Mouse (Mus musculus): ENCODE measurements around the gene Cwc25. TPM values are rescaled to one million over a fixed set of nuclear protein-coding genes. Genes with fewer than 3 reads are reported as not detected.

Cwc25 gene
- polyA plus RNA-seq, 1 experiment: 8.7 TPM

DNA sequence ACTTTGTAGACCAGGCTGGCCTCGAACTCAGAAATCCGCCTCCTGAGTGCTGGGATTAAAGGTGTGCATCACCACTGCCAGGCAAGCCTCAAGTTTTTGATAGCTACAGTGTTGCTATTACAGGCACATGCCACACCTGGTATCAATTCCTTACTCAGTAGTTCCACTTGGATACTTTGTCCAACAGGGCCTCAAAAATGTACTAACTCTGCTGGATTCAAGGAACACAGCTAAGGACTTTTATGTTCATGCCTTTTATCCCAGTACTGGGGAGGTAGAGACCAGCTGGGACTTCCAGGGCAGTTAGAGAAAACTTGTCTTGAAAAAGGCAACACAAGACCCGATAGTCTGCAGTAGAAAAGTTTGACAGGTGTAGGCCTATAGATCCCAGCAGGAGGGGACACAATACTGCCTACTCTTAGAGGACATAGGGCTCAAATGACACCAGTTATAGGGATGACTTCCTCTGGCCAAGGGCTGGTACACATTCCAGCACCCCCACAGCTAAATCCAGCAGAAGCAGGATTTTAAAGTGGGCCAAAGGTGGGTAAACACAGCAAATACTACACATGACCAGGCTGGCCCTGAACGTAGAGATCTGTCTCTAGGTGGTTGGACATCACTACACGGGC is 10.3 kb upstream of the Cwc25 start:
- peaks cover 40% of the 10 kb centered on the region for H3K79me2 ChIP-seq (ENCODE audit: control insufficient read depth, insufficient read depth)
- TF ChIP-seq MYOD1 (IDR thresholded peaks at IDR 0.05; ENCODE audit: control insufficient read depth, insufficient read length, low read depth) (no peak), CTCF (IDR thresholded peaks at IDR 0.05; ENCODE audit: control insufficient read depth, insufficient read depth, insufficient read length) (no peak), MAX (IDR thresholded peaks at IDR 0.05) (no peak), CEBPB (IDR thresholded peaks at IDR 0.05; ENCODE audit: low read depth) (no peak), FOSL1 (IDR thresholded peaks at IDR 0.05; ENCODE audit: insufficient read depth, low read length, poor library complexity, severe bottlenecking) (no peak), USF1 (IDR thresholded peaks at IDR 0.05; ENCODE audit: low read depth) (no peak), MYOG (IDR thresholded peaks at IDR 0.05; ENCODE audit: control insufficient read depth, extremely low read depth, insufficient read length) (no peak)
- no peak overlapping the region for H3K4me3 ChIP-seq (ENCODE audit: insufficient read depth, poor library complexity, severe bottlenecking)
- no peaks in the 10 kb centered on the region for H3K27me3 ChIP-seq (ENCODE audit: control insufficient read depth, insufficient read depth, insufficient read length)
- peaks cover 32% of the 10 kb centered on the region for H3K79me3 ChIP-seq (ENCODE audit: low read depth)
- no peak overlapping the region for H3ac ChIP-seq (ENCODE audit: control insufficient read depth, insufficient read length, low read depth)
- H3K36me3 ChIP-seq (ENCODE audit: control insufficient read depth, insufficient read depth): peaks cover 69% of the 10 kb centered on the region

GRCm38 (mm10) chr11:97775808-97776496 is 9.6 kb upstream of the Cwc25 start, which contains the start of gene 1700001P01Rik:
Gene 1700001P01Rik (minus strand): TSS chr11:97775918.
- H3K36me3 ChIP-seq (ENCODE audit: control insufficient read depth, insufficient read depth): peaks cover 62% of the 10 kb centered on the region
- no peaks in the 10 kb centered on the region for H3K27me3 ChIP-seq (ENCODE audit: control insufficient read depth, insufficient read depth, insufficient read length)
- no peak within 1 kb of the TSS for H3K4me3 ChIP-seq (ENCODE audit: insufficient read depth, poor library complexity, severe bottlenecking)
- TF ChIP-seq CEBPB (IDR thresholded peaks at IDR 0.05; ENCODE audit: low read depth): no peak
- no peak for TF ChIP-seq CTCF (IDR thresholded peaks at IDR 0.05; ENCODE audit: control insufficient read depth, insufficient read depth, insufficient read length)
- TF ChIP-seq MYOD1 (IDR thresholded peaks at IDR 0.05; ENCODE audit: control insufficient read depth, insufficient read length, low read depth): no peak
- no peak for TF ChIP-seq USF1 (IDR thresholded peaks at IDR 0.05; ENCODE audit: low read depth)
- no peak for TF ChIP-seq MAX (IDR thresholded peaks at IDR 0.05)
- TF ChIP-seq MYOG (IDR thresholded peaks at IDR 0.05; ENCODE audit: control insufficient read depth, extremely low read depth, insufficient read length): no peak
- no peak for TF ChIP-seq FOSL1 (IDR thresholded peaks at IDR 0.05; ENCODE audit: insufficient read depth, low read length, poor library complexity, severe bottlenecking)
- peaks cover 33% of the 10 kb centered on the region for H3K79me2 ChIP-seq (ENCODE audit: control insufficient read depth, insufficient read depth)
- no peak within 1 kb of the TSS for H3ac ChIP-seq (ENCODE audit: control insufficient read depth, insufficient read length, low read depth)
- peaks cover 26% of the 10 kb centered on the region for H3K79me3 ChIP-seq (ENCODE audit: low read depth)

GRCm38 (mm10) chr11:97775186-97775585 is 8.8 kb upstream of the Cwc25 start:
- peaks cover 54% of the 10 kb centered on the region for H3K36me3 ChIP-seq (ENCODE audit: control insufficient read depth, insufficient read depth)
- no peak for TF ChIP-seq USF1 (IDR thresholded peaks at IDR 0.05; ENCODE audit: low read depth)
- TF ChIP-seq MYOG (IDR thresholded peaks at IDR 0.05; ENCODE audit: control insufficient read depth, extremely low read depth, insufficient read length): no peak
- TF ChIP-seq MYOD1 (IDR thresholded peaks at IDR 0.05; ENCODE audit: control insufficient read depth, insufficient read length, low read depth): no peak
- TF ChIP-seq CTCF (IDR thresholded peaks at IDR 0.05; ENCODE audit: control insufficient read depth, insufficient read depth, insufficient read length): no peak
- TF ChIP-seq FOSL1 (IDR thresholded peaks at IDR 0.05; ENCODE audit: insufficient read depth, low read length, poor library complexity, severe bottlenecking): no peak
- TF ChIP-seq CEBPB (IDR thresholded peaks at IDR 0.05; ENCODE audit: low read depth): no peak
- no peak for TF ChIP-seq MAX (IDR thresholded peaks at IDR 0.05)
- no peak overlapping the region for H3K4me3 ChIP-seq (ENCODE audit: insufficient read depth, poor library complexity, severe bottlenecking)

GRCm38 (mm10) chr11:97771410-97771809 is 5.1 kb upstream of the Cwc25 start:
- Histone ChIP-seq H3K36me3 (ENCODE audit: control insufficient read depth, insufficient read depth) (peaks cover 17% of the 10 kb centered on the region), H3K27me3 (ENCODE audit: control insufficient read depth, insufficient read depth, insufficient read length) (no peaks in the 10 kb centered on the region), H3K79me2 (ENCODE audit: control insufficient read depth, insufficient read depth) (no peaks in the 10 kb centered on the region), H3ac (ENCODE audit: control insufficient read depth, insufficient read length, low read depth) (no peak overlapping the region), H3K4me3 (ENCODE audit: insufficient read depth, poor library complexity, severe bottlenecking) (no peak overlapping the region), H3K79me3 (ENCODE audit: low read depth) (no peaks in the 10 kb centered on the region)
- TF ChIP-seq FOSL1 (IDR thresholded peaks at IDR 0.05; ENCODE audit: insufficient read depth, low read length, poor library complexity, severe bottlenecking): no peak
- no peak for TF ChIP-seq MYOG (IDR thresholded peaks at IDR 0.05; ENCODE audit: control insufficient read depth, extremely low read depth, insufficient read length)
- no peak for TF ChIP-seq MYOD1 (IDR thresholded peaks at IDR 0.05; ENCODE audit: control insufficient read depth, insufficient read length, low read depth)
- no peak for TF ChIP-seq CEBPB (IDR thresholded peaks at IDR 0.05; ENCODE audit: low read depth)
- TF ChIP-seq CTCF (IDR thresholded peaks at IDR 0.05; ENCODE audit: control insufficient read depth, insufficient read depth, insufficient read length): no peak
- TF ChIP-seq USF1 (IDR thresholded peaks at IDR 0.05; ENCODE audit: low read depth): no peak
- TF ChIP-seq MAX (IDR thresholded peaks at IDR 0.05): no peak

More at GRCm38 (mm10) chr11:97775186-97775585, 8.8 kb upstream of the Cwc25 start:
- Histone ChIP-seq H3K27me3 (ENCODE audit: control insufficient read depth, insufficient read depth, insufficient read length) (no peaks in the 10 kb centered on the region), H3ac (ENCODE audit: control insufficient read depth, insufficient read length, low read depth) (no peak overlapping the region), H3K79me2 (ENCODE audit: control insufficient read depth, insufficient read depth) (peaks cover 25% of the 10 kb centered on the region), H3K79me3 (ENCODE audit: low read depth) (peaks cover 18% of the 10 kb centered on the region)

GRCm38 (mm10) chr11:97769704-97770103 is 3.3 kb upstream of the Cwc25 start:
- no peak for TF ChIP-seq FOSL1 (IDR thresholded peaks at IDR 0.05; ENCODE audit: insufficient read depth, low read length, poor library complexity, severe bottlenecking)
- no peak for TF ChIP-seq MAX (IDR thresholded peaks at IDR 0.05)
- TF ChIP-seq CTCF (IDR thresholded peaks at IDR 0.05; ENCODE audit: control insufficient read depth, insufficient read depth, insufficient read length): no peak
- no peak for TF ChIP-seq USF1 (IDR thresholded peaks at IDR 0.05; ENCODE audit: low read depth)
- no peak for TF ChIP-seq MYOG (IDR thresholded peaks at IDR 0.05; ENCODE audit: control insufficient read depth, extremely low read depth, insufficient read length)
- TF ChIP-seq MYOD1 (IDR thresholded peaks at IDR 0.05; ENCODE audit: control insufficient read depth, insufficient read length, low read depth): no peak
- TF ChIP-seq CEBPB (IDR thresholded peaks at IDR 0.05; ENCODE audit: low read depth): no peak
- Histone ChIP-seq H3ac (ENCODE audit: control insufficient read depth, insufficient read length, low read depth) (no peak overlapping the region), H3K79me3 (ENCODE audit: low read depth) (peaks cover 16% of the 10 kb centered on the region), H3K27me3 (ENCODE audit: control insufficient read depth, insufficient read depth, insufficient read length) (no peaks in the 10 kb centered on the region), H3K79me2 (ENCODE audit: control insufficient read depth, insufficient read depth) (peaks cover 17% of the 10 kb centered on the region), H3K4me3 (ENCODE audit: insufficient read depth, poor library complexity, severe bottlenecking) (no peak overlapping the region), H3K36me3 (ENCODE audit: control insufficient read depth, insufficient read depth) (no peaks in the 10 kb centered on the region)

All from C2C12 (cell line).